Mouse (Mus musculus): Measurements from ENCODE around the gene Atf7ip. TPM values are rescaled to one million over a fixed set of nuclear protein-coding genes. Genes with fewer than 3 reads are reported as not detected.

Gene Atf7ip
- polyA plus RNA-seq, 1 experiment from 2014 or later, result 38.0 TPM

Other genes with a start within 250 kb of the Atf7ip start
- gene Gm8994, start 178.6 kb upstream of the Atf7ip start, polyA plus RNA-seq (2015; fragmentation: Nextera tagmentation; extraction: Ambion mirVana), result not detected in 2 replicates
- 2.9 and 3.0 TPM in 2 replicates for gene E330021D16Rik, start 90.6 kb upstream of the Atf7ip start, polyA plus RNA-seq (2015; fragmentation: Nextera tagmentation; extraction: Ambion mirVana)
- 5.3 and 5.7 TPM in 2 replicates for gene Plbd1, start 155.8 kb downstream of the Atf7ip start, polyA plus RNA-seq (2015; fragmentation: Nextera tagmentation; extraction: Ambion mirVana)